Mouse (Mus musculus) urinary bladder, postnatal 4 days (tissue): ENCODE results near the gene BC004004.
"Not testable (repeated sequence)": the region's sequence is repeated elsewhere in the genome, so short reads cannot be mapped to it uniquely, and the experiment has no call there.

ENCODE experiments used
- DNase-seq, 2 experiments: peaks; one replicate each; pipeline ENCODE4 v3.0.0; 2021 to 2022; ENCODE audit warnings: low spot score in 2 of 2

Gene BC004004

DNA sequence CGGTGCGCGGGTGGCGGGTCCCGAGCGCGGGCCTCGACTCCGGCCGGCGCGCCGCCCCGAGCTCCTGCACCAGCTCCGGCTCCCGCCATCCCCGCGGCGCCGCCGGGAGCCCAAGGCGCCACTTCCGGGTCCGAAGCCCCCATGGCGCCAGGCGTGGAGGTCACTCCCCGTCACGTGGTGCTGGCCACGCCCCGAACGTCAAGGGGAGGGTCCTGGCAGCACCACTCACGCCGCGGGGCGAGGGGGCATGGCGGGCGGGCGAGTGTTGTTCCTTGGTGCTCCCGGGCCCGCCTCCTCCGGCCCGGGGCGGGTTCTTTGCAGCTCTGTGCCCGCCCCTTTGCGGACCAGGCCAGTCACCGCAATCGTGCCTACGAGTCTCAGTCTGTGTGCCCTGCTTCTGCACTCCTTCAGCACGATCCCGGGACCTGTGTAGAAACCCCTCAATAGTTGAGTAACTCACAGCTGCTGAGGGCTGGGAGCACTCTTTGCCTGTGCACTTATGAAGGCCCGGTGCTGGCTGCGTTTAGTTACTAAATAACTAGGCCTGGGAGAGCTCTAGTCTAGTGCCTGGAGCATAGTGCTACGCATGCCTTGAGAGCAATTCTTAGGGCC lies 79.2 kb downstream of the BC004004 start, which contains the start of gene Mtch1:
Gene Mtch1, minus strand, starts transcription at position 290 of the 612 bp plus-strand sequence.
- peak; percentile 99 to 100 for DNase-seq

DNA sequence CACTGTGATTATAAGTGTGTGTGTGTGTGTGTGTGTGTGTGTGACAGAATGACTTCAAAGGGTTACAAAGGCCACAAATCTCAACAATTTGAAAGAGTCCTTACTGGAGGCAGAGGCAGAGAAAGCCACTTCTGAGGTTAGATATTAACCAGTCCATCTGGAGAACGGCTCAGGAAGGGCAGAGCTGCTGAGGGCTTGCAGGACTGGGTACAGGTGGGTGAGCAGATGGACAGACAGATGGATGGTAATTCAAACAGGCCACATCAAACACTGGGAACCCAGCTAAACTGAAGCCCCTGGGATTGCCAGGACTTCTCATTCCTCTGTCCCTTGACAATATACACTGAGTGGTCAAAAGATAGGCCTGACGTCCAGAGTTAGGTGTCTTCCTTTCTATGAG lies 80.4 kb downstream of the BC004004 start:
- DNase-seq = no peak

DNA sequence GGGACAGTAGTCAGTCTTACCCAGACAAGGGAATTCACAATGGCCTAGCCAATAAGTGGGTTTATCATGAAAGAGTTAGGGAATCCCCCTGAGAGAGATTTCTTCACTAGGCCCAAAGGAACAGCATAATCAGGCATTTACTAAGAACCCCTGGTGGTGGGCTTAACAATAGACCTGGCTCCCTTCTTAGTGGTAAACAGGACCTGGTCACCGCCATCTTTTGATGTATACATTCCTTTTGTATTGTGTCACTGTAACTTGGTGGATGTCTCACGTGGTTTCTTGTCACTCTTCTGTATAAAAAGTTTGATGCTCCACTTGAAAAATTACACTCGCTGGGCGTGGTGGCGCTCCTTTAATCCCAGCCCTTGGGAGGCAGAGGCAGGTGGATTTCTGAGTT lies 82.5 kb downstream of the BC004004 start:
- not testable (repeated sequence) for DNase-seq

DNA sequence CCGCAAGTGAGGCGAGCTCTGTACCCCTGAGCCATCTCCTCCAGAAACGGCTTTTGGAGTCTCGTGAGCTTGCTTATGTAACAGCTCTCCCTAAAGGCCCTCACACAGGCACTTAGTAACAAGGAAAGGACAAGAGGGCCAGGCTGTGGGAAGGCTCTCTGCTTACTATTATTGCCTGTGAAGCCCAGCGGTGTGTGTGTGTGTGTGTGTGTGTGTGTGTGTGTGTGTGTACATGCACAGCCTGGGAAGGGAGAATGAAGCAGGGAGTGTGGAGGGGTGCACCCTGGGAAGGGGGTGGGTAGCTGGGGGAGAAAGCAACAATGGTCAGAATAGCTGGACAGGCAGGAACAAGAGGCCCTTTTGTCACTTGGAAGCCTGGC lies 86.9 kb downstream of the BC004004 start:
- DNase-seq = no peak

DNA sequence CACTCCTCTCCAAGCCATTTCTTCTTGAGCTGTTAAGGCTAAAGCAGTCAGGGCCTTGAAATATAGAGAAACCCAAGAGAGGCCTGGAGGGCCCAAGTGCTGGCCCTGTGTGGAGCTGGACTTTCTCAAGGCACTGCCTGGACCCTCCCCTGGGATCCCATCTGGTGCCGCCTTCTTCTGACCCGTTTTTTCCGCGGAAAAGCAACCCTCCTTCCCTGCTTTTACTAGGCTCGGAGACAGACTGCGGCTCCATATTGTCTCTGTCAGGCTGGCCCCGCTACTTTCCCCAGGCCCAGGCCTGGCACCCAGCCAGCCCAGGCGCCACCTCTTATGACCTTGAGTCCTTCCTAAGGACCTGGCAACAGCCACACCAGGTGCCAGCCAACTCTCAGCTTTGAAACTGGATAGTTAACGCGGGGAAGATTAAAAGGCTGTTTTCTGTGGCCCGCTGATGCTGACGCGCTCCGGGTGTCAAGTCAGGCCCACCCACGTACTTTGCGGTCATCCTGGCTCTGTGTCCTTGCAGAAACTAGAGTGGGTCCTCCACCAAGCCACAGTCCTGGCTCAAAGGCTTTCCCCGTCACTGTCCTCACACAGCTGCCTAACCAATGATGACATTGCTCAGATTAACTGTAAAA lies 87.4 kb downstream of the BC004004 start:
- peak in 1 of 2 experiments; percentile 72 for DNase-seq

DNA sequence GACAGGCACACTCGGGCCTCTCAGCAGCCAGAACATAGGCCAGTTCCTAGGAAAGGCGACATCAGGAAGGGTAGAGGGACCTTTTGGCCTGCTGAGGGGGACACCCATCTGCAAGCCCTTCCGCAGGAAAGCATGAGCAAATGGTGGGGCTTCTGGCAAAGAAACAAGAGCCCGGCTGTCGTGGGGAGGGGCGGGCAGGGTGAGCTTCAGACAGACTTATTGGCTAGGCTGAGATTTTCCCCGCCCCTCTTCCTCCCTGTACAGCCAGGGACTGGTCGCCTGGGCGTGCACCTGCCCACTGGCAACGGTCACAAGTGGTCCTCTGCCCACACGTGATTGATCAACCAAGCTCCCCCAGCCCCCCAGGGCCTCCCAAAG lies 87.9 kb downstream of the BC004004 start:
- peak in 1 of 2 experiments; percentile 79 for DNase-seq

DNA sequence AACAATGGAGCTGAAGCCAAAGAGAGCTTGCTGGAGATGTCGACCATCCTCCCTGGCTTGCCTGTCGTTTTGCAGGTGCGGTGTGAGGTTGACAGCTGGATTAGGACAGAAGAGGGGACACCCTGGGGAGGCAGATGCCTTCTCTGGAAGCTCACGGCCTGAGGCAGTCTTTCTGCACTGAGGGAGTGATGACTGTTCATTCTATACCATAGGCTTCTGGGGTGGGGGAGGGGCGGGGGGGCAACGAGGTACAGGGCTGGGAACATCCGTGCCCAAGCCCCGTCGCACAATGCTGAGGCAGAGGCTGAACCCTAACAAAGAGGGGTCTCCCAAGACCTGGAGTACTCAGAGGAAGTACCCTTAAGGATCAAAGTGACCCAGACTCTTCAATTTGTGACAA lies 88.3 kb downstream of the BC004004 start:
- no peak for DNase-seq

DNA sequence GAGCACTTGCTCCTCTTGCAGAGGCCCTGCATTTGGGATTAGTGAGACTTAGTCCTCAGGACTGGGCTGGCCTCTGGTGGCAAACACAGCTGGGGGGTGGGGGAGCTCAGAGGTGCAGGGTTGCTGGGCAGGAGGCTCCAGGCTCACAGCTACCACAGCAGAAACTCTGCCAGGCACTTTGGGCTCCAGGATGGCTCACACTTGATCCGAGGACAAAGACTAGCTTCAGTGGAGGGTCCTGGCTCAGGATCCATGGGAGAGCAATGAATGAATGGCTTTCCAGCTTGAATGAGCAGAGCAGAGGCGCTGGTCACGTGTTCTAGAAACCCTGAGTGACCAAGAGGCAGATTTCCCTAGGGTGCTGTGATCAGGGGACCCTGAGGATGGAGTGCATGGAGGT lies 90.3 kb downstream of the BC004004 start:
- DNase-seq = no peak

DNA sequence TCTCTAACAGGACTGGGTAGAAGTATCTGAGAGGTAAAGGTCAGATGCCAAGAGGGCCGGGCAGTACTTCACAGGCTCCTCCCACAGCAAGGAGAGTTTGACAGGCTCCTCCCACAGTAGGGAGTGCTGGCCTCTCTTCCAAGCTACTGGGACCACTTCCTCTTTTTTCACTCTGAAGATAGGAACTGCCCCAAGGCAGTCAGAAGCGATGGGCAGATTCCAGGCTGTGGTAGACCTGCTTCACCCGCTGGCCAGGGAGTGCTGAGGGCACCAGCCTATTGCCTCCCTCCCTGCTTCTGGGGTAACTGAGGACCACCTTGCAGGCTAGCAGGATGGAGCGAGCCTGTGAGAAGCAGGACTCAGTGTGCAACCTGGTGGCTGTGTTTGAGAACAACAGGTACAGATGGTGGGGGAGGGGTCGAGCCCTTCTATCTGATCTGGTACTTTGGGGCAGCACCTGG lies 92.2 kb downstream of the BC004004 start, which contains the start of gene Fgd2:
Gene Fgd2, plus strand, starts transcription at position 154 of the 461 bp plus-strand sequence.
- DNase-seq = no peak

DNA sequence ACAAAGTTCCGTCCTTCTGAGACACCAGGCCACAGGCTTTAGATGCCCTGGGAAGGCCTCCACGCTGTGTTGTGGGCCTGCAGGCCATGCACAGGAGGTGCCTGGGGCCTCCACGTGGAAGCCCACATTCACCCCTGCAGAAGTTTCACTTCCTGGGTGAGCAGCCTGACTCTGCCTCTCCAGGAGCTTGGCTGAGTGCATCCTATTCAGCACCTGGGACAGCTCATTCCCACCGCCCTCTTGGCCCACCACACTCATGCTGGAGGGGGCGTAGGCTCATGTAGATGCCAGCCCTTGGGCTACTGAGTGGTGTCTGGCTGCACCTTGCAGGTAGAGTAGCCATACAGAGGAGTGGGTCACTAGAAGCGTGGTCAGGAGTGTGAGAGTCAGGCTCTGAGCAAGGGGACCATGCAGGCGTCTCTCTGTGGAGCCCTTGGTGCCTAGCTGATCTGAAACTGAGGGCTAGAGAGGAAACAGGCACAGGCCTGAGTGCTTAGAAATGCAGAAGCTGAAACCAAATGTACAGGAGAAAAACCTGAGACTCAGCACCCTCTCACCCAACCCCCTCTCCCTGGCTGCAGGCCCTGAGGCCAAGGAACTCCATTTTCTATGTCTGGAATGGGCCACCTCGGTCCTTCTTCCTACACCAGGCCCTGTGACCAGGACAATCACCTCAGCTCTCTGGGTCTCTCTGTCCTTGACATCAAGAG lies 93.5 kb downstream of the BC004004 start:
- DNase-seq = no peak

DNA sequence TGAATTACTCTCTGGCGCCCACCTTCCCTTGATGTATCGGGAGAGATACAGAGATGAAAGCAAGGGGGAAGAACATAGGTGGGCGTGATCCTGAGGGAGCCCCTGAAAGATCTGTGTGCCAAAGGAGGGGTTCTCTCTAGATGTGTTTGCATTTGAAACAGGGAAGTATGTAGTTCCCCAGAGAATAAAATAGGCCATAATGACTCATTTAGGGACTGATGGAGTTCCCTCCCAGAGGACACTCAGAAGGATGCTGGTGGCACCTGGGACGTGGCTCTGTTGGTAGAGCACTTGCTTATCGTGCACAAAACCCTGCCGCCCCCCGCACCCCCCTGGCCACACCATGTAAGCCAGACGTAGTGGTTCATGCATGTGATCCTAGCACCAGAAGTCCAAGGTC lies 94.5 kb downstream of the BC004004 start:
- no peak for DNase-seq
